Mouse (Mus musculus) embryonic fibroblast, embryonic 13.5 days (primary cell): ENCODE data around the gene Krtap19-2. TPM values are rescaled to one million over a fixed set of nuclear protein-coding genes. Genes with fewer than 3 reads are reported as not detected.
A peak's percentile ranks its signal among the peaks of the same experiment; 100 is the strongest.

Source experiments
- H3K27ac ChIP-seq: 2 replicates; pipeline ENCODE4 v1.5.1; 2012; ENCODE audit warnings: low read length, control low read depth, inconsistent platforms; ENCODE audit not compliant: insufficient read depth
- H3K4me1 ChIP-seq: 2 replicates; pipeline ENCODE4 v1.6.1; 2011; ENCODE audit warnings: low read length; ENCODE audit not compliant: control insufficient read depth, insufficient read depth
- H3K4me3 ChIP-seq: 2 replicates; pipeline ENCODE4 v1.5.1; 2011; ENCODE audit warnings: mild to moderate bottlenecking, control low read depth, low read length; ENCODE audit not compliant: insufficient read depth
- CTCF ChIP-seq: IDR thresholded peaks from 2 replicates; pipeline ENCODE4 v1.5.1; 2011; ENCODE audit warnings: mild to moderate bottlenecking, control low read depth, low read length, moderate library complexity, borderline replicate concordance; ENCODE audit not compliant: insufficient read depth
- POLR2A ChIP-seq: IDR thresholded peaks from 2 replicates; pipeline ENCODE4 v1.6.1; 2011; ENCODE audit warnings: low read depth, mild to moderate bottlenecking, control low read depth, low read length, moderate library complexity
- polyA plus RNA-seq: library from polyadenylated mRNA; stranded (reverse); fragments of >200 nt; gene quantifications from 2 replicates; pipeline ENCODE4 v1.2.4, GENCODE M21; 2011; ENCODE audit warnings: low read depth; ENCODE audit not compliant: missing spikeins, insufficient read length

Gene Krtap19-2
- not detected in 2 replicates for polyA plus RNA-seq

DNA sequence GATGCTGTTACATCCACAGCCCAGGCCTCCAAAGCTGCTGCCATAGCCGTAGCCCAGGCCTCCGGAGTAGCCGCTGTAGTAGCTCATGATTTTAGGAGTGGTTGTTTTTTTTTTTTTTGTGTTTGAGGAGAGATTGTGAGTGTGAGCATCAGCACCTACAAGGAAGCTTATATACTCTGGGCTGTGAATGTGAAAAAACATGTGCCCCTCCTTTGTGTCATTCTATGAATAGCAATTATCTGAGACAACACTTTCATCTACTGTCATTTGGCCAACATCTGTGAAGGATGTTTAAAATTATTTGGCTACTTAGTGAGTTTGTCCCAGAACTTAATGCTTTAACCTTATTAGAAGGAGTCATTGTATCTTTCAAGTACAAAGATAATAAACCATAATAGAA lies at the start of gene Krtap19-2:
Krtap19-2 (minus strand) TSS at position 101 of the 400 bp plus-strand sequence.
- H3K4me1 ChIP-seq: no peaks in the 10 kb centered on the region
- no peak for TF ChIP-seq CTCF
- no peak for TF ChIP-seq POLR2A
- H3K27ac ChIP-seq: no peak within 1 kb of the TSS
- H3K4me3 ChIP-seq: no peak within 1 kb of the TSS

DNA sequence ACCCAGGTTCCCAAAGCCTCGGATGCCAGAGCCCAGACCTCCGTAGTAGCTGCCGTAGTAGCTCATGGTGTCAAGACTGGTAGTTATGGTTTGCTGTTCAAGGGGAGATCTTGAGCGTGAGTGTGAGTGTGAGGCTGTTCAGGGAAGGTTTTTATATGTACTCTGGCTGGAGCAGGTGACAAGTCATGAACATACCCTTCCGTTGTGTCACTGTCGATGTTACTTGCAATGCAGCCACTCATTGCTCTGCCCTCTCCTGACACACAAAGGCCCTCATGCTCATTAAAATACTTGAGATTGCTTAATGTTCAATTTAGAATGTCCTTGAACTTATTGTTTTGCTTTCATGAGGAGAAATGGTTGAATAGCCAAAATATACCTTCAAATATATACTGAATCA lies 22.3 kb upstream of the Krtap19-2 start, which contains the start of gene Krtap19-5:
Krtap19-5 (minus strand) TSS at position 101 of the 400 bp plus-strand sequence.
- TF ChIP-seq CTCF (no peak), POLR2A (no peak)
- no peak within 1 kb of the TSS for H3K27ac ChIP-seq
- no peak within 1 kb of the TSS for H3K4me3 ChIP-seq
- no peaks in the 10 kb centered on the region for H3K4me1 ChIP-seq

DNA sequence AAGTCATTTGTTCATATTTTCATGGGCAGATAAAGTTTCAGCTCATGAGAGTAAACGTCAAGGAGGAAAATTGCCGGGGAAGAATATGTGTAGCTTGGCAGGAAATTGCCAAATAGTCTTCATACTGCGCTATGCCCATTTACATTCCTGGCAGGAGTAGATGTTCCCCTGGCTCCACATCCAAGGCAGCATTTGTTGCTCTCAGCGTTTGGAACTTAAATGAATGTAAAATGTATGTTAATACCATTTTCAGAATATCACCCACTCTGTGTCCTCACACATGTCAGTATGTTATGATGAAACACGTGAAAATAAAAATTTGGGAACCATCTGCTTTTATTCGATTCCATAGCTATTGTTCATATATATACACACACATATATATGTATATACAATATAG lies 12.8 kb upstream of the Krtap19-2 start:
- no peaks in the 10 kb centered on the region for H3K4me1 ChIP-seq
- TF ChIP-seq POLR2A: no peak
- no peak for TF ChIP-seq CTCF
- H3K4me3 ChIP-seq: no peak overlapping the region
- H3K27ac ChIP-seq: no peak overlapping the region

DNA sequence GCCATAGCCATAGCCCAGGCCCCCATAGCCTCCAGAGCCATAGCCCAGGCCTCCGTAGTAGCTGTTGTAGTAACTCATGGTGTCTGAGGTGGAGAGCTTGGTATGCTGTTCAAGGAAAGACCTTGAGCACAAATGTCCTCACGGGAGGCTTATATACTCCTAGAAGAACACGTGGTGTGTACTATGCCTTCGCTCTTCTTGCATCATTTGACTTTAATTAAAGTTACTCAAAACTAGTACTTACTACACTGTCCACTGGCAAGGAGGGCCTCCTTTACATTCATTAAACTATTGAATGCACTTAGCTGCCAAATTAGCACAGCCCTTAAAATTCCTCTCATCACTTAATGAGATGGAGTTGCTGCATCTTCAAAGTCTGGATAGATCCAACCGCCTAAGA lies 10.9 kb upstream of the Krtap19-2 start, which contains the start of gene Krtap19-4:
Krtap19-4 (minus strand) TSS at position 101 of the 400 bp plus-strand sequence.
- no peak within 1 kb of the TSS for H3K4me3 ChIP-seq

DNA sequence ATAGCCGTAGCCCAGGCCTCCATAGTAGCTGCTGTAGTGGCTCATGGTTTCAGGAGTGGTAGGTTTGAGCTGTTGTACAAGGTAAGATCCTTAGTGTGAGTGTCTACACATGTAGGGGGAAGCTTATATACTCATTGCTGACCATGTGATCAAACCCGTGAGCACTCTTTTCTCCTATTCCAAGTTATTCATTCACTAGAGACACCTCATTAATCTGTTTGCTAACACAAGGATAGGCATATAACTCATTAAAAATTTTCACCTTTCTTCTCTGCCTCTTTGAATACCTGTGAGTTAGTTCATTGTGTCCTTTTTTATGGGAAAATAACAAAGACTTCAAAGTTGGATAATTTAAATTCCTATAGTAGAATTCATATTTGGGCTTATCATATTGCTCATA lies 3.9 kb upstream of the Krtap19-2 start, which contains the start of gene Krtap19-3:
Krtap19-3 (minus strand) TSS at position 101 of the 400 bp plus-strand sequence.
- Histone ChIP-seq H3K4me1 (no peaks in the 10 kb centered on the region), H3K27ac (no peak within 1 kb of the TSS), H3K4me3 (no peak within 1 kb of the TSS)
- TF ChIP-seq POLR2A: no peak
- TF ChIP-seq CTCF: no peak

More for the DNA sequence above, 10.9 kb upstream of the Krtap19-2 start, which contains the start of gene Krtap19-4:
- Histone ChIP-seq H3K4me1 (no peaks in the 10 kb centered on the region), H3K27ac (no peak within 1 kb of the TSS)
- TF ChIP-seq POLR2A (no peak), CTCF (no peak)

DNA sequence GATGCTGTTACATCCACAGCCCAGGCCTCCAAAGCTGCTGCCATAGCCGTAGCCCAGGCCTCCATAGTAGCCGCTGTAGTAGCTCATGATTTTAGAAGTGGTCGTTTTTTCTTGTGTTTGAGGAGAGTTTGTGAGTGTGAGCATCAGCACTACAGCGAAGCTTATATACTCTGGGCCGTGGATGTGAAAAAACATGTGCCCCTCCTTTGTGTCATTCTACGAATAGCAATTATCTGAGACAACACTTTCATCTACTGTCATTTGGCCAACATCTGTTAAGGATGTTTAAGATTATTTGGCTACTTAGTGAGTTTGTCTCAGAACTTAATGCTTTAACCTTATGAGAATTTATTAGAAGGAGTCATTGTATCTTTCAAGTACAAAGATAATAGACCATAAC lies 4.8 kb downstream of the Krtap19-2 start, which contains the start of gene Krtap19-1:
Krtap19-1 (minus strand) TSS at position 101 of the 400 bp plus-strand sequence.
- TF ChIP-seq CTCF (no peak), POLR2A (no peak)
- no peaks in the 10 kb centered on the region for H3K4me1 ChIP-seq

DNA sequence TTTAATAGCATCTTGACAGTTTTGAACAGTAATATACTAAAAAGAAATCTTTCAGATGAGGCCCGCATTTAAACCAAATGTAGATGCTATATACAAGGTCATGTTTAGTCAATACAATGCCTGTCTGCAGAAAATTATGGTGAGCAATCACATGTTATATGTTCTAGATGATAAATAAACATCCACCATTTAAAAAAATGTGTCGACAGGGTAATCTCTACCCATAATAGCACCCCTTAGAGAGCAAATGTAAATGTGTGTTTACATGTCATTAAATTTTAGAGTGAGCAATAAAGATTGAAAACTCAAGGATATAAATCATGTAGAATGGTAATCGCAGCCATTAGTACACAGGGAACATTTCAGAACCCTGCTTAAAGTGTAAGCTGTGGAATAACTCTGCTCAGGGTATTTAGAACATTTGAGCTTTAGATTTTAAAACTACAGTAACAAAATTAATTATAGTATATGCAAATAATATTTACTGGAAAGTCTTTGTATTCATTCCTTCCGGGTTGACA lies 9.1 kb downstream of the Krtap19-2 start:
- no peak overlapping the region for H3K27ac ChIP-seq
- H3K4me1 ChIP-seq: no peaks in the 10 kb centered on the region
- no peak overlapping the region for H3K4me3 ChIP-seq
- TF ChIP-seq CTCF (no peak), POLR2A (no peak)

More for the DNA sequence above, 4.8 kb downstream of the Krtap19-2 start, which contains the start of gene Krtap19-1:
- H3K27ac ChIP-seq: no peak within 1 kb of the TSS
- H3K4me3 ChIP-seq: no peak within 1 kb of the TSS

DNA sequence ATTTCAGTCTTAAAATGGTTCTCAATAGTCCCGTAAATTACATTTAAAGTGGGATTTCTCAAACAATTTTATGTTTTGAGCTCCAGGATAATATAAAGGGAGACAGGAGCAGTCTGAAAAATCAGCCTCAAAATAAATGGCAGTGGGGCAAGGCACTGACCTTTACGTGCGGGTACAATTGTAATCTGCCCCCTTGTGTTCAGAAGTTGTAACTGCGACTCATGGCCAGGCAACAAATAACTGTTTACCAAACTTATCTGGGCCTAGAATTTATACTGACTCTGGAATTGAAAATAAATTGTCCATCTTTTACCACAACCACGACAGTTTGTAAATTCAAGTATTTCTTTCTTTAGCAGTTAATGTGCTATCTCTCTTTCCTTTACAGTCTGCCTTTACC lies 22.6 kb downstream of the Krtap19-2 start:
- Histone ChIP-seq H3K4me1 (no peaks in the 10 kb centered on the region), H3K27ac (no peak overlapping the region), H3K4me3 (no peak overlapping the region)
- TF ChIP-seq CTCF (peak; percentile 26; the same call in 1 of the 2 replicates), POLR2A (no peak)

DNA sequence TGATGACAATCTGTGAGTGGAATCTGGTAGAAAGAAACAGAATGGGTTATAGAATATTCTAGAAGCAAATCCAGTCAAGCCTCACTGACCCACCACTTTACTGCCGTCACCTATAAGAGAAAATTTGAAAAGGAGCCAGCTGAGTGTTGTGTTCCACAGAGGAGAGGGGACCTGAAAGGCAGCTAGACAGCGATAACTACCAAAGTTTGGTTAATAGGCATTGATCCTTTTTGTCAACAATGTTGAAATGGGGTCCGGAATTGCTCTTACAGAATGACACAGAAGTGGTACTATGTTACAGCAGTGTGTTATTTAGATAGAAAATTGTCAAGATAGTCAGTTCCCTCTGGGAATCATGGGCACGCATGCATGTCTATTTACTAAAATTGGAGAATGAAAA lies 25.5 kb downstream of the Krtap19-2 start:
- Histone ChIP-seq H3K27ac (no peak overlapping the region), H3K4me3 (no peak overlapping the region), H3K4me1 (no peaks in the 10 kb centered on the region)
- no peak for TF ChIP-seq CTCF
- TF ChIP-seq POLR2A: no peak

DNA sequence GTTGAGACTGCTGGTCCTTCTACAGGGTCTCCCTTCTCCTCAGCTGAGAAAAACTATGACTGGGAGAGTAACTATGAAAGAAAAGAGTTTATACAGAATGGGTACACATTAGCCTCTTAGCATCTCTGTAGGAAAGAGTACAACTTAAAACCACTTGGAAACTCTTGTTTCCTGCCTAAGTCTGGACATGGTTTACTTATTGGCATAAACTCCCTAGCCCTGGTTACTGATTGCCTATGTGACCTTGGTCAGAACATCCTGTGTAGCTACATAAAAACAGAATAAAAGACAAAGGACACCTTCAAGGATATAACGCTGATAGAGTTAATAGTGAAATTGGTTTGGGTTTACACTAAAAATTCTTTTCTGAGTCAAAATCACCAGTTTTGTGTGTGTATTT lies 26.7 kb downstream of the Krtap19-2 start:
- H3K4me3 ChIP-seq: no peak overlapping the region
- H3K27ac ChIP-seq: no peak overlapping the region
- H3K4me1 ChIP-seq: no peaks in the 10 kb centered on the region
- TF ChIP-seq POLR2A: no peak
- no peak for TF ChIP-seq CTCF
